Mouse (Mus musculus) neural tube, embryonic 10.5 days (tissue): Measurements from ENCODE around the gene Abl2.
"Not testable (repeated sequence)": the region's sequence is repeated elsewhere in the genome, so short reads cannot be mapped to it uniquely, and the experiment has no call there.

ENCODE experiments used
- DNase-seq: peaks from one replicate; pipeline ENCODE4 v3.0.0-alpha.2; 2017; ENCODE audit warnings: low spot score; ENCODE audit errors: extremely low spot score

The Abl2 gene

DNA sequence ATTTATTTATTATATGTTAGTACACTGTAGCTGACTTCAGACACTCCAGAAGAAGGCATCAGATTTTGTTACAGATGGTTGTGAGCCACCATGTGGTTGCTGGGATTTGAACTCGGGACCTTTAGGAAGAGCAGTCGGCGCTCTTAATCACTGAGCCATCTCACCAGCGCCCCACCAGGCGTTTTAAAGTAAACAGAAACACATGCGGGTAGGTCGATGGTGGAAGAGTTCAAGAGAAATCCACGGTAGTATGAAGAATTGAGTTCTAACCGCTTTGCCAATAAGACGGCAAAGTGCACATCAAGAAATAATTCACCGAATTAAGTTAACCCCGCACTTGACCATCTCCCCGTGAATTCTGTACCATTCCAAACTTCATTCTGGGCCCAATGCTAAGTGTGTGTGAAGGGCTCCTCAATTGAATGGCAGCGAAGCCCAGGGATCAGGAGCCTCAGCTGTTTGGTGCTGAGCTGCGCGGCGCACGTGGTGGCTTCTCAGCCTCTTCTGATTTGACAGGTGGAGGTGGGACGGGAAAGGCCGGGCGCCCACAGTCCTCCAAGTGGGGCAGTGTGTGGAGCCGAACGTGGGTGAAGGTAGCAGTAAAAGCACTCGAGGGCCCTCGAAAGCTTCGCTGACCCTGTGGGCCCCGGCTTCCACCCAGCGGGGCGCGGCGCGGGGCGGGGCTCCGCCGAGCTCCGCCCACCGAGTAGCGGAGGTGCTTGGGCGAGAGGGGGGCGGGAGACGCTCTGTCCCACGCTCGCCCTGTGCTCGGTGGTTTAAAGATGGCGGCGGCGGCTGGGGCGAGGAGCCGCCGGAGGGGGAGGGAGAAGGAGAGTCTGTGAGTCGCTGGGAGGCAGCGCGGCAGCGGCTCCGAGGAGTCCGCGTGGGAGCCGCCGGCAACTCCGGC is at the start of gene Abl2:
Abl2 (plus strand) TSS at position 763 of the 907 bp plus-strand sequence.
- DNase-seq = peak; percentile 89

DNA sequence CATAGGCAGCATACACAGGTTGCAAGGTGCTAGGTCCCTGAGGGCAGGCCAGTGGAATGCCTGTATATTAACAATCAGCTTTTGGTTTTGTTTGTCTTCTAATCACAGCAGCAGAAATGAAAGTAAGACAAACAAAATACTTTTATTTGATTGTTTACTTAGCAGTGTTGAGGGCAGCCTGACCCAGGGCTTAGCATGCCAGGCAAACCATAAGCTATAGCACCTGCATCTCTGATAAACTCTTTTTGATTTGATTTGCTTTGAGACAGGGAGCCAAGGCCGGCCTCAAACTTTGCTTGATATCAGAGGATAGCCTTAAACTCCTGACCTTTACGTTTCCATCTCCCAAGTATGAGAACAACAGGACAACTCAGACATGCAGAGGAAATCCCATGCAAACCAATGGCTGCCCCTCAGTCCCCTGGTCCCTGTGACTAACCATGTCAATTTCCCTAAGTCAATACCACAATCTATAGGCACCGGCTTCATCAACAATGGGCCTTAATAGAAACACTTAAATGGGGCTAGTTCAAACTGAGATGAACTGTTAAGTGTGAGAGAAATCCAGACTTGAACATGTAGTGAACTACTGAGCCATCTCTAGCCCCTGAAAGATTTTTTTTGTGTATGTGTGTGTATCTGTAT is 38.3 kb upstream of the Abl2 start:
- no peak for DNase-seq

DNA sequence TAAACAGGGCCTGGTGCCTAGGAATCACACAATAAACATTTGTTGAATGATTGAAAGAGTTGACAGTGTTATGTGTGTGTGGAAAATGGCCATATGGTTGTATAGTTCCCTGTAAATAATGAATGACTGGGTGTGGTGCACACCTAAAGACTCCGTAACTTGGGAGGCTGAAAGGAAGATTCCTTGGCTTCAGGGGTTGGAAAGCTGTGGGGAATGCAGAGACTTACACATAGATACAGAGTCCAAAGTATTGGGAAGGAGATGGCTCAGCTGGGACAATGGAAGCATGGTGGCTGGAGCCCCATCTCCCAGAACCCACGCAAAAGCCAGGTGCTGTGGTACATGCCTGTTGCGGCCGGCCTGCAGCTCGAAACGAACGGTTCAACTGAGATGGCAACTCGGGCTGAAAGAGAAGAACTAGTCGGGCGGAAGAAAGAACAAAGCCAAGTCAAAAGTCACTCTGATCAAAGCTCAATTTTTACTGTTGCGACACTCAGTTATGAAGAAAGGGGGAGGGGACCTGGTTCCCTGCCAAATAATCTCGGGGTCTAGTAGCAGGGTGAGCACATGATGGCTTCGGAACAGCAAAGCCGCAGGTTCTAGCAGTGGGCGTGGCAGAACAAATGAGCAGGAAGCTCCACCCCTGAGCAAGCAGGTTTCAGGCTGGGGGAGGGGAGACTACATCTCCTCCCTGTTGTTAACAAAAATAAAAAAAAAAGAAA is 36.6 kb upstream of the Abl2 start:
- no peak for DNase-seq

DNA sequence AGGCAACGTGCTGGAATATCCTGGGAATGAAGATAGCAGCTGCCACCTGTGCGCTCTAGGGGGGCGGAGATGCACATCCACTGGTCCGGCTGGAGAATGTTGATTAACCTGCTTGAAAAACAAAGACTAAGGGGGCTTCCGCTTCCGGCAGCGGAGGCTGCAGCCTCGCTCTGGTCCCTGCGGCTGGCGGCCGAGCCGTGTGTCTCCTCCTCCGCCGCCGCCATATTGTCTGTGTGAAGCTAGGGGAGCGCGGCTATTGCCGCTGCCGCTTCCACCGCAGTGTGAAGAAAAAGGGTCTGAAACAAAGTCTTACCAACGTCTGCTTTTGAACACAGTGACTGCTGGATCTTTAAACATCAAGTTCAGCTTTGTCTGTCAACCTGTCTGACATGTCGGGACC is 34.7 kb upstream of the Abl2 start, which contains the start of gene Gm10031:
Gm10031 (plus strand) TSS at position 171 of the 400 bp plus-strand sequence.
- not testable (repeated sequence) for DNase-seq

DNA sequence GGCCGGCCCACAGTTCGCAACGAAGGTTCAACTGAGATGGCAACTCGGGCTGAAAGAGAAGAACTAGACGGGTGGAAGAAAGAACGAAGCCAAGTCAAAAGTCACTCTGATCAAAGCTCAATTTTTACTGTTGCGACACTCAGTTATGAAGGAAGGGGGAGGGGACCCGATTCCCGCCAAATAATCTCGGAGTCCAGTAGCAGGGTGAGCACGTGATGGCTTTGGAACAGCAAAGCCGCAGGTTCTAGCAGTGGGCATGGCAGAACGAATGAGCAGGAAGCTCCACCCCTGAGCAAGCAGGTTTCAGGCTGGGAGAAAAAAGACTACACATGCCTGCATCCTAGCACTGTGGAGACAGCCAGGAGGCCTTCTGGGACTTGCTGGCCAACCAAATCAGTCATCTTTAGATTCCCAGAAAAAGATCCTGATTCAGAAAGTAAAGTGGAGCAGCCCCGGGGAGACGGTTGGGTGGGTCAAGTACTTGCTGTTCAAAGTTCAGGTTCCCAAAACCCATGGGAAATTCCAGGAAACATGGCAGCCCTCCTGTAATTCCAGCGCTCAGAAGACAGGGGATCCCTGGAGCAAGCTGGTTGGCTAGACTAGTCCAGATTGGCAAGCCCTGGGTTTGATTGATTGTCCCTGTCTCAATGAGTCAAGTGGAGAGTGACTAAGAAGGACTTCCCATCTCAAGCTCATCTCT is 26.0 kb upstream of the Abl2 start:
- DNase-seq = not testable (repeated sequence)

DNA sequence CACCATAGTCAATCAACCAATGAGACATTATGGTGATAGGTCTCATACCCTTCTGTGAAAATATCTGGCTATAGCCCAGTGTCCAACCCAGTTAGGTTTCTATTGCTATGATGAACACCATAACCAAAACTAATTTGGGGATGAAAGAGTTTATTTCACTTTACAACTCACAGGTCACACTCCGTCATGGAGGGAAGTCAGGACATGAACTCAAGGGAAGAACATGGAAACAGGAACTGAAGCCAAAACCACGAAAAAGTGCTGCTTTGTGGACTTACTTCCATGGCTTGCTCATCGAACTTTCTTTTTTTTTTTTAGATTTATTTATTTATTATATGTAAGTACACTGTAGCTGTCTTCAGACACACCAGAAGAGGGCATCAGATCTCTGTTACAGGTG is 25.1 kb upstream of the Abl2 start:
- DNase-seq = no peak

DNA sequence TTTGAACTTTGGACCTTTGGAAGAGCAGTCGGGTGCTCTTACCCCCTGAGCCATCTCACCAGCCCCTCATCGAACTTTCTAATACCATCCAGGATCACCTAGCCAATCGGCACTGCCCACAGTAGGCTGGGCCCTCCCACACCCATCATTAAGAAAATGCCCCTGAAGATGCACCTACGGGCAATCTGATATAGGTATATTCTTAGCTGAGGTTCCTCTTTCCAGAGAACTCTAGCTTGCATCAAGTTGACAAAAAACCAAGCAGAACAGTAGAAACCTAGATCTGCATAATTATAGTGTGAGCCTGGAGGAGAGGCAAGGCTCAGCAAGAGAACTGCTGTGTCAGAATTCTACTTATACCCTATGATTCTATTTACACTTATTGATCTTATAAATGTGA is 24.7 kb upstream of the Abl2 start:
- DNase-seq = no peak

DNA sequence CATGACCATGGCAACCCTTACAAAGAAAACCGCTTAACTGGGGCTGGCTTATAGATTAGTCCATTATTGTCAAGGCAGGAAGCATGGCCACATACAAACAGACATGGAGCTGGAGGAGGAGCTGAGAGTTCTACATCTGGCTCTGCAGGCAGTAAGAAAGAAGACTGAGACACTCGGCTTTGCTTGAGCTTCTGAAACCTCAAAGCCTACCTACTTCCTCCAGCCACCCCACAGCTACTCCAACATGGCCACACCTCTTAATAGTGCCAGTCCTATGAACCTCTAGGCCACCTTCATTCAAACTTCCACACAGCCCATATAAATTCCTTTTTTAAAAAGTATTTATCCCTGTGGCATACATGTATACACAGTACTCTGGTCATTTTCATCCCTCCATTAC is 21.6 kb upstream of the Abl2 start:
- no peak for DNase-seq

DNA sequence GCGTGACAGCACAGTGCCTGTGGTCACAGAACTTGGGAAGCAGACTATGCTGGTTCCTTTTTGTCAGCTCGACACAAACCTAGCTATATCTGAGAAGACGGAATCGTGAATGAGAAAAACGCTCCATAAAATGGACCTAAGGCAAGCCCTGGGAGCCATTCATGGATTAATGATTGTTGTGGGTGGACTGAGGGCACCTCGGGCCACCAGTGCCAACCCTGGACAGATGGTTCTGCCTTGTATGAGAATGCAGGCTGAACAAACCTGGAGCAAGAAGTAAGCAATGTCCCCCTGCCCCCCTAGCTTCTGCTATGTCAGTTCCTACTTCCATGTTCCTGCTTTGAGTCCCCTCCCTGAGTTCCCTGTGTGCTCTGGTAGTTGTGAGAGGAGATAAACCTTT is 20.9 kb upstream of the Abl2 start:
- DNase-seq = no peak

DNA sequence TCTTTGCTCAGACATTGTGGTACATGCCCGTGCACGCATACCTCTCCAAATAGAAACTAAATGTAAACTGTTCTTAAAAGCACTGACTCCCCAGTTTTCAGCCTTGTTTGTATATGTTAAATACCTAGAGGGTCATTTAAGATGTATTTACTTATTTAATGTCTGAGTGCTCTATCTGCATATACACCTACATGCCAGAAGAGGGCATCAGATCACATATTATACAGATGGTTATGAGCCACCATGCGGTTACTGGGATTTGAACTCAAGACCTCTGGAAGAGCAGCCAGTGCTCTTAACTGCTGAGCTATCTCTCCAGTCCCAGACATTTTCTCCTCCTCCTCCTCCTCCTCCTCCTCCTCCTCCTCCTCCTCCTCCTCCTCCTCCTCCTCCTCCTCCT is 20.2 kb upstream of the Abl2 start:
- DNase-seq = no peak

DNA sequence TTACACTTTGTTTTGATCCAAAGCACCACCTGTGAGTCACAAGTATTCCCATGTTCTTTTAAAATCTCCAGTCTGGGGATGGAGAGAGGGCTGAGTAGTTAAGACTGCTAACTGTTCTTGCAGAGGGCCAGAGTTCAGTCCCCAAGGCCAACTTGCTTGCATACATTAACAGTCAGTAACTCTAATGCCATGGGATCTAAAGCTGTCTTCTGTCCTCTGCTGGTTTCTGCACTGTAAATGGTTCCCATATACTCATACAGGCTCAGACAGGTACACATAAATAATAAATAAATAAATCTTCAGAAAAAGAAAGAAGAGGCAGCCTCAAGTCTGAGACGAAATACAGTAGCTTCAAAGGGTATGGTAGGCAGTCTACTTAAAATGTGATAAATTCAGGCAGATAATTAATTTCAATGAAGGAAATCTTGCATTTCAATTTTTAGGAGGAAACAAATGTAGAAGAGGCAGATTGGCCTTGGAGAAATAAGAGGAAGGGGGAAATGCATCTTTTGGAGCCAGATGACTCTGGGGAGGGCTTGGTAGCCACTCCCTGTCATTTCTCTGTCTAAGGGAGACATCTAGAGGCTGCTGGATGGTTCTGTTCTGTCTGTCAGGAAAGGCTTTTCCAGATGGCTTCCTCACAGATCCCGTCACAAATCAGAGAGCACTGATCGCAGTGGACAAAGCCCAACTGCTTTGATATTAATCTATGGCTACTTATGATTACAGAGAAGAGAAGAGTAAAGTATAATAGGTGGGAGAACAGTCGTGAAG is 18.6 kb upstream of the Abl2 start:
- no peak for DNase-seq

DNA sequence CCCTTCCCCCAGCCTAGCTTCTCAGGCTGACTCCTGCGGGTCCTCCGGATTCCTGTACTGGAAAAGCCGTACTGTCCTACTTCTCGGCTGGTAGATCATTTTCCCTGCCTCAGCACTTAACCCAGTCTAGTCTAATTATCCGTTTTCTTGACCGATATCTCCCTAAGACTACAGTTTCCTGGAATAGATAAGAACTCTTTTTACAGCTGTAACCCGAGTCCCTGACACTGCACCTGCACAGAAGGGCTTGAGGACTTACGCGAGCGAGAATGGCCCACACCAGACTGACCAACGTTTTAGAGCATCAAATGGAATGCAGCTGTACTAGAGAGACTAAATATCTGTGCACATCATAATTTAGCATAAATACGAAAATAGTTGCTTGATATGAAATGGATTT is 14.6 kb upstream of the Abl2 start:
- DNase-seq = no peak

DNA sequence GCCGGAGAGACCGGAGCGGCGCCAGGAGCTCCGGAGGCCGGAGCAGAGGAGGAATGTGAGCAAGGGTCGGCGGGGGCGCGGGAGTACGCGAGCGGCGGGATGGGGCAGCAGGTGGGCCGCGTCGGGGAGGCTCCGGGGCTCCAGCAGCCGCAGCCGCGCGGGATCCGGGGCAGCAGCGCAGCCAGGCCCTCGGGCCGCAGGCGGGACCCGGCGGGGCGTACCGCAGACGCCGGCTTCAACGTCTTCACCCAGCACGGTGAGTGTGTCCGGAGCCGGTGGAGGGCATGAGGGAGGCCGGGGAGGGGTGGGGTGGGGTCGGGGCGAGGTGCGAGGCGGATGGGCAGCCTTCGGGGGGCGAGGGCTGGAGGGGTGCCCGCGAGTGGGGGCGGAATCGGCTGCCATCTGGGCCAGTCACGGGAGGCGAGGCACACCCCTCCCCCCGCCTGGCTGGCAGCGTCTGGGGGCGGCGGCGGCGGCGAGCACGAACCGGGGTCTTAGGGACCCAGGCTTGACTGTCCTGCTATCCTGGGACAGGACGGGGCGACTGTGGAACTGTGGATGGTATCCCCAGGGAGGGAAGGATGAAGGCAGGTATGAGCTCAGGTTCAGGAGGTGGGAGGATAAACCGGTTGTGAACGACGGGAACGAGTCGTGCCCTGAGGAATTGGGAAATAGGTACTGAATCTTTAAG is 509 bp downstream of the Abl2 start:
- DNase-seq = no peak

DNA sequence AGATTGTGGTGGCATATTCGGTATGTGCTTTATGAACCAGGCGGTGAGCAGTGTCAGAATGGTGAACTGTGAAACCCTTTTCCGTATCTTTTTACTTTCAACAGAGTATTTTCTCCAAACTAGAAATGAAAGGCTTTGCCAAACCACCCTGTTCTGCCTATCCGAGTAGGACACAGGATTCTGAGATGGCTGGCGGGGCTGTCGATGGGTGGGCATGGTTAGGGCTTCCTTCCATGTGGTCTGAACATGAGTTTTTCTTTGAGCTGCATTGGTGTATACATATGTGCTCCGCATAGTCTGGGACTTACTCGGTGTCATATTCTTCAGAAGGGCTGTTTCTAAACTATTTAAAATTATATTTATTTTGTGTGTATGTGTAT is 1.0 kb downstream of the Abl2 start:
- no peak for DNase-seq

DNA sequence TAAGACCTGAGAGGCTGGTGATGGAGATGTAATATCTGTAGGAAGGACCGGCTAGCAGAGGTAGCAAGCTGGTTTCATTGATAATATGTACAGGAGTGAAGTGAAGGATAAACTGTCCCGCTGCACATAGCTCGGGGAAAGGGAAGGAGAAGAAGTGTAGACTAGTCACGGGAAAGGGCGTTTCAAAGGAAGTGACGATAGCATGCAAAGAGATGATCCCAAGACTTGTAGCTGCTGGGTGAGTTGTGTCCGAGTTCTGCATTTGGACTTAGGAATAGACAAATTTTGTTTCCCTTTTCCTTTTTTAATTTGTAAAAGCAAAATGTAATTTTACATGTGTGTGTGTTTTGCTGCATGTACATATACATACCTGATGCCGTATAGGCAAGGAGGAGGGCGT is 1.9 kb downstream of the Abl2 start:
- no peak for DNase-seq

DNA sequence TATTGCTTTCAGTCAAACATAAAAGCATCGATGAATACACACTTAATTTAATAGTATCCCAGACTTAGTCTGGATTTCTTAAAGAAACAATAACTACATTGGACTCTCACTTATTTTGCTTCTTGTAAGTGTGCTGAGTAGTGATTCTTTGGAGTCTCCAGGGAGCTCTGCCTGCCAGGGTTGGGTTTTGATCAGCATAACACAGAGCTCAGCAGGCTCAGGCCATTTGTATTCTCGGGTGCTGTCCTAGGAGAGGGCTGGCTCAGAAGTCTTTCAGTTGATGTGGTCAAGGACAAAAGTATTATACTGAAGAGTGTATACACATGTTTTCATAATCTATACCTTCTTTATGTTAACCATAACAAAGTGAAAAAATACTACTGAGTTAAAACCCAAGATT is 6.7 kb downstream of the Abl2 start:
- DNase-seq = no peak

DNA sequence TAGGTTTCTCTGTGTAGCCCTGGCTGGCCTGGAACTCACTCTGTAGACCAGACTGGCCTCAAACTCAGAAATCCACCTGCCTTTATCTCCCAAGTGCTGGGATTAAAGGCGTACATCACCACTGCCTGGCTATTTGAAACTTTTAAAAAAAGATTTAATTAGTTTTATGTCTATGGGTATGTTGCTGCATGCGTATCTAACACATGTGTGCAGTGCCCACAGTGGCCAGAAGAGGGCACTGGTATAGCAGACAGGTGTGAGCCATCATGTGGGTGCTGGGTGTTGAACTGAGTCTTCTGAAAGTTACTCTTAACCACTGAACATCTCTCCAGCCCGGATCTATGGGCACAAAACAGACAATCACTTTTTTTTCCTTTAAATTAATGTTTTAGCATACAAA is 7.5 kb downstream of the Abl2 start:
- no peak for DNase-seq

DNA sequence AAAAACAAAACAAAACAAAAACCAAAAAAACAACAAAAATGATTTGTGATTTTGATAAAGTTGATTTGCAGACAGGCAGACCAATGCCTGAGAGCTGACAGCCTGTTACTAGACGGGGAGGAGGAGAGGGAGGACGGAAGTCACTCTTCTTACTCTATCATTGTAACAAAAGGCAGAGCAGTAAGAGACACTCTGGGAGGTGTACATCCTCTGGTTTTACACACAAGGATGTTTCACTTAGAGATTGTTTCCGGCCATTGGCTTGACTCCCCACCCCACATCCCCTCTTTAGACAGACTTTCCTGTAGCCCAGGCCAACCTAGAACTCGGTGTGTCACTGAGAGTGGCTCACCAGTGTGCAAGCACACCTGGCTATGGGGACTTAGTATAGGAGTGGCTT is 11.0 kb downstream of the Abl2 start:
- DNase-seq = no peak

DNA sequence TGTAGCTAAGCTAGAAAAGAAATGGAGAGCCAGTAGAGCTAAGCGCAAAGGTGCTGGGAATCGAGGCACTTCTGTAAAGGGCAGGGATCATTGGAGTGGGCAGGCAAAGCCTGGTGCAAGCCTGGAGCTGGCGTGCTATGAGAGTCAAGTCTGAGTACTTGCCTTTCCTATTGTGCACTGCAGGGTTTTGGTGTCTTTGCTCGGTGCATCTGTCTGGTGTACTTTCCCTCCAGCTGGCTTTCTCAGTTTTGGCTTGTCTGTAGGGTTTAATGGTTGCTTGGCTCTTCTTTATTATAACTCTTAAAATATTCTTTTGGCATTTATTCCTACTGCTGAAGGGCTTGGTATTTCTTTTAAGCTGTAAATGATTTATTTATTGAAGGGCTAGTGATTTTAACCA is 14.4 kb downstream of the Abl2 start:
- no peak for DNase-seq

DNA sequence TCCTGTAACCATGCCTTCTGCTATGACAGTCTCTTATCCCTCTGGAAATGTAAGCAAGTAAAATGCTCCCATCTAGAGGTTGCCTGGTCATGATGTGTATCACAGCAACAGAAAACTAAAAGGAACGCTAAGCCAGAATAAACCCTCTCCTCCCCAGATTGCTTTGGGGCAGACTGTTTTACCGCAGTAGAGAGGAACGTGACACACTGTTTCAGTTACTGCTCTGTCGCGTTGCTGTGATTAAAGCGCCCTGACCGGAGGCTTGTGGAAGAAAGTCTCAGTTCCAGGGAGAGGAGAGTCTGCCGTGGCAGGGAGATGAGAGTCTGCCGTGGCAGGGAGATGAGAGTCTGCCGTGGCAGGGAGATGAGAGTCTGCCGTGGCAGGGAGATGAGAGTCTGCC is 22.6 kb downstream of the Abl2 start:
- no peak for DNase-seq
